Mouse (Mus musculus): ENCODE data around the gene Dnajc6. TPM values are rescaled to one million over a fixed set of nuclear protein-coding genes. Genes with fewer than 3 reads are reported as not detected.

Dnajc6 gene
- polyA plus RNA-seq (2014; fragmentation: Illumina TruSeq; extraction: RNeasy Lipid Tissue Mini Kit (QIAGEN cat#74804); ENCODE audit: low read depth, low replicate concordance), result 1.3 TPM

DNA sequence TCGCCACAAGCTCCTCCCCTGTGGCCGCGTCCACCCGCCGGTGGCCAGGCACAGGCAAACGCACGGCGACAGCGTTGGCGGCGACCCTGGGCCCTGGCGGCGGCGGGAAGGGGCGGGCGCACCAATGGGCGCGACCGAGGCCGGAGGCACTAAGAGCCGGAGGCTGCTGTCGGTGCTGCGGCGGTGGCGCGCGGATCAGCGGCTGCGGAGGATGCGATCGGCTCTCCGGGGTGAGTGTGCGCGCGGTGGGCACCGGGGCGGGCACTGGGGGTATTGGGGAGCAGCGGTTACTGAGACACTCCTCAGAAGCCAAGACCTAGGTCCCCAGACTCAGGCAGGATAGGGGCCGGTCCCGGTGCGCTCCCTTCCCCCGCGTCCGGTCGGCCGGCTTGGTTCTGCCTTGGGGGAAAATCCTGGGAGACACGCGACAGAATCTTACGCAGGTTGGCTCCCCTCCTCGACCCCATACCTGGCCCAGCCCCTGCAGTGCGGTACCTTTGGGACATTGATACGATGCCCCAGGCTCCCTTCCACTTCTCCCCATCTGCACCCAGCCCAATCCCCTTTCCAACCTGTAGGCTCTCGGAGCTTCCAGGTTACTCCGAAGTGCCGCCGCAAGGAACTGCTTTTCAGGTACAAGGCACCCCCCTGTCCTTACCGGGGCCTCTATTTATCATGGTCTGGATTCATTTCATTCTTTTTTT lies at the start of gene Dnajc6:
Dnajc6 (plus strand) TSS at position 115 of the 704 bp plus-strand sequence.

DNA sequence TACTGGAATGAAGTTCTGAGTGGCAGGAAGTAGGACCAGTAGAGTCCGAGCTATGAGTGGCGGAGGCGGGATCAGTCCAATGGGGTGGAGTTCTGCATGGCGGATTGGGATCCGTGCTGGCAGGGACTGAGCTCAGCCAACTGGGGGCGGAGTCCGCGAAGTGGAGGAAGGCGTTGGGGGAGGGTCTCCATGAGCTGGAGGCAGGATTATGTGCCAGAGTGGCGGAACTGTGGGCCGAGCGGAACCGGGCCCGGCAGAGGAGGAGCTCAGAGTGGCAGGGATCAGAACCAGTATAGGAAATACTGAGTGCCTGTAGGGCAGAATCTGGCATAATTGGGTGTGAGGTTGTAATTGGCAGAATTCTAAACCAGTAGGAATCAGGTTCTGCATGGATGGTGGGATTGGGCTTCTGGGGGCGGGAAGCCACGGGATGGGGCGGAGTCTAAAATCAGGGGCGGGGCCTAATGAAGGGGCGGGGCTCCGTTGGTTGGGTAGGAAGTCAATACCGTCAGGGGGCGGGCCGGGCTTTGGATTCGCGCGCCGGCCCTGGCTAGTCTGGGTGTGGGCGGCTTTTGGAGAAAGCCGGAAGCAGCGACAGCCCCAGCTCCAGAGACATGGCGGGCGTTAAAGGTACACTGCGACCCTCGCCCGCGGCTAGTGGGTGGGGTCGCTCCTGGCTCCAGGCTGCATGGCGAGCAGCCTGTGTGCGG lies 150.9 kb downstream of the Dnajc6 start, which contains the start of gene Leprot:
Leprot (plus strand) TSS at position 523 of the 710 bp plus-strand sequence.

Other genes with a start within 250 kb of the Dnajc6 start
- gene Jak1, start 231.4 kb upstream of the Dnajc6 start, polyA plus RNA-seq (2014; fragmentation: Illumina TruSeq; extraction: RNeasy Lipid Tissue Mini Kit (QIAGEN cat#74804); ENCODE audit: low read depth, low replicate concordance), result 34.0 TPM
- 3.7 TPM for gene Ak4, start 77.4 kb upstream of the Dnajc6 start, polyA plus RNA-seq (2014; fragmentation: Illumina TruSeq; extraction: RNeasy Lipid Tissue Mini Kit (QIAGEN cat#74804); ENCODE audit: low read depth, low replicate concordance)
- gene Leprot, start 151.1 kb downstream of the Dnajc6 start, polyA plus RNA-seq (2014; fragmentation: Illumina TruSeq; extraction: RNeasy Lipid Tissue Mini Kit (QIAGEN cat#74804); ENCODE audit: low read depth, low replicate concordance), result 20.3 TPM
- gene Lepr, start 220.8 kb downstream of the Dnajc6 start, polyA plus RNA-seq (2014; fragmentation: Illumina TruSeq; extraction: RNeasy Lipid Tissue Mini Kit (QIAGEN cat#74804); ENCODE audit: low read depth, low replicate concordance), result 1.6 TPM